Mouse (Mus musculus): Measurements from ENCODE around the gene Snrnp25. TPM values are rescaled to one million over a fixed set of nuclear protein-coding genes. Genes with fewer than 3 reads are reported as not detected.

Snrnp25 gene
- polyA plus RNA-seq, 1 experiment from 2014 or later: 108 TPM

DNA sequence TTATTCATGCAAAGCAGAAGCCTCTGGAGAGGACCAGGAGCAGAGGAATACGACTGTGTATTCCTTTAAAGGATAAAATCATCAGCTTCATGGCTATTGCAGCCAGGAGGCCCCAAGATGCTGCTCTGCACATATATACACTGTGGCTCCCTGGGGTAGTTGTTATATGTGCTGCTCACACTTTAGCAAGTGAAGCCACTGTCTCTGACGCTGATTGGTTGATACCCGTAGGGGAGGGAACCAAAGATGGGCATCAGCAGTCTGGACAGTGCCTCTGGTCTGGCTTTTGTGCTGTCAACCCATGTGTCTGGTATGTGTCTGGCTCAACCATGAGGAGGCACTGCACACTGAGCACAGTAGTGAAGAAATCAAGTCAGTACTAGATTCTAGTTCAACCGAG is 38.5 kb upstream of the Snrnp25 start:
- Histone ChIP-seq H3K4me2 (ENCODE audit: low read depth, severe bottlenecking) (no peak overlapping the region), H3K27ac (replicated peaks; ENCODE audit: low read depth, low read length) (no peak overlapping the region), H3K27me3 (ENCODE audit: control insufficient read depth, insufficient read depth, low read length) (no peaks in the 10 kb centered on the region), H3K9ac (ENCODE audit: low read length) (no peak overlapping the region), H3K4me1 (ENCODE audit: control insufficient read depth, insufficient read depth, low read length) (no peaks in the 10 kb centered on the region), H3K36me3 (ENCODE audit: control insufficient read depth, insufficient read depth, low read length) (no peaks in the 10 kb centered on the region), H3K9me3 (ENCODE audit: control insufficient read depth, low read length) (no peaks in the 10 kb centered on the region), H3K4me3 (ENCODE audit: low read depth, low read length) (no peak overlapping the region)
- no peak for ATAC-seq (ENCODE audit: insufficient number of reproducible peaks, low FRiP score, low TSS enrichment, low read depth)
- DNase-seq (ENCODE audit: low spot score): no peak
- WGBS: 73% methylated on average over 4 of the region's 4 CpGs

DNA sequence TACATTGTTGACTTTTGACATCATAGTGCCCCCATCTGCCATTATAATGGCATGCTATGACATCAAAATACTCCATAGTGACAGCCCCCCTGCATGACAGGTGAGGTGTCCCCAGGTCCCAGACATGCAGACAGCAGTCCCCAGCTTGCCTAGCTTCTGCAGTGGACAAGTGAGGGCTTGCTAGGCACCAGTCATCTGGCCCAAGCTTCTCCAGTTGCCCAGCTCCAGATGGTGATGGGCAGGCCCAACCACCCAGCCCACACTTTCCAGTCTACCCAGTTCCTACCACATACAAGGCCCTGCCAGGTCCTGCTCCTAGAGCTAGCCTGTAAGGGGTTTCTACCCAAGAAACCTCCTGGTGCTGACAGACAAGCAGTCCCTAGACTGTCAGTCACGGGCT is 26.7 kb upstream of the Snrnp25 start:
- DNase-seq (ENCODE audit: low spot score): no peak
- no peaks in the 10 kb centered on the region for H3K9me3 ChIP-seq (ENCODE audit: control insufficient read depth, low read length)
- no peaks in the 10 kb centered on the region for H3K4me1 ChIP-seq (ENCODE audit: control insufficient read depth, insufficient read depth, low read length)
- no peak for ATAC-seq (ENCODE audit: insufficient number of reproducible peaks, low FRiP score, low TSS enrichment, low read depth)
- WGBS: 90% methylated on average over 1 of the region's 1 CpGs
- no peak overlapping the region for H3K4me2 ChIP-seq (ENCODE audit: low read depth, severe bottlenecking)
- H3K9ac ChIP-seq (ENCODE audit: low read length): no peak overlapping the region
- H3K36me3 ChIP-seq (ENCODE audit: control insufficient read depth, insufficient read depth, low read length): no peaks in the 10 kb centered on the region
- H3K27me3 ChIP-seq (ENCODE audit: control insufficient read depth, insufficient read depth, low read length): no peaks in the 10 kb centered on the region
- no peak overlapping the region for H3K27ac ChIP-seq (replicated peaks; ENCODE audit: low read depth, low read length)
- no peak overlapping the region for H3K4me3 ChIP-seq (ENCODE audit: low read depth, low read length)

DNA sequence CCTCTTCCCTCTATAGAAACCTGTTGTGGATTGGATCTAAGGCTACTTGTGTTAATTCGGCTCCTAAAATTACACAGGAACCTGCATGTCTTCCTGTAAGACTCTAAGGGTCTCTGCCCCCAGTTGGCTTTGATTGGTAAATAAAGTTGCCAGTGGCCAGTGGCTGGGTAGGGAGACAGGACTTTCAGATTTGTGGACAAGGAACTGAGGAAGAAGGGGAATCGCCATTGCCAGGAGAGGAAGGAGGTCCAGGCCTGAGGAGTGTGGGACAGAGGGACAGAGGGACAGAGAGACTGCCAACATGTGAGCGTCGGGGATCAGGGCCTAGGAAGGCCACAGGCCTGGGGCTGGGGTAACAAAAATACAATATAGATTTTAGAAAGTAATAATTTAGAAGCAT is 24.0 kb upstream of the Snrnp25 start:
- Histone ChIP-seq H3K4me1 (ENCODE audit: control insufficient read depth, insufficient read depth, low read length) (no peaks in the 10 kb centered on the region), H3K4me3 (ENCODE audit: low read depth, low read length) (no peak overlapping the region), H3K9me3 (ENCODE audit: control insufficient read depth, low read length) (no peaks in the 10 kb centered on the region), H3K27ac (replicated peaks; ENCODE audit: low read depth, low read length) (no peak overlapping the region), H3K4me2 (ENCODE audit: low read depth, severe bottlenecking) (no peak overlapping the region), H3K36me3 (ENCODE audit: control insufficient read depth, insufficient read depth, low read length) (no peaks in the 10 kb centered on the region), H3K27me3 (ENCODE audit: control insufficient read depth, insufficient read depth, low read length) (no peaks in the 10 kb centered on the region), H3K9ac (ENCODE audit: low read length) (no peak overlapping the region)
- no peak for DNase-seq (ENCODE audit: low spot score)
- ATAC-seq (ENCODE audit: insufficient number of reproducible peaks, low FRiP score, low TSS enrichment, low read depth): no peak
- 78% methylated on average over 4 of the region's 4 CpGs for WGBS

DNA sequence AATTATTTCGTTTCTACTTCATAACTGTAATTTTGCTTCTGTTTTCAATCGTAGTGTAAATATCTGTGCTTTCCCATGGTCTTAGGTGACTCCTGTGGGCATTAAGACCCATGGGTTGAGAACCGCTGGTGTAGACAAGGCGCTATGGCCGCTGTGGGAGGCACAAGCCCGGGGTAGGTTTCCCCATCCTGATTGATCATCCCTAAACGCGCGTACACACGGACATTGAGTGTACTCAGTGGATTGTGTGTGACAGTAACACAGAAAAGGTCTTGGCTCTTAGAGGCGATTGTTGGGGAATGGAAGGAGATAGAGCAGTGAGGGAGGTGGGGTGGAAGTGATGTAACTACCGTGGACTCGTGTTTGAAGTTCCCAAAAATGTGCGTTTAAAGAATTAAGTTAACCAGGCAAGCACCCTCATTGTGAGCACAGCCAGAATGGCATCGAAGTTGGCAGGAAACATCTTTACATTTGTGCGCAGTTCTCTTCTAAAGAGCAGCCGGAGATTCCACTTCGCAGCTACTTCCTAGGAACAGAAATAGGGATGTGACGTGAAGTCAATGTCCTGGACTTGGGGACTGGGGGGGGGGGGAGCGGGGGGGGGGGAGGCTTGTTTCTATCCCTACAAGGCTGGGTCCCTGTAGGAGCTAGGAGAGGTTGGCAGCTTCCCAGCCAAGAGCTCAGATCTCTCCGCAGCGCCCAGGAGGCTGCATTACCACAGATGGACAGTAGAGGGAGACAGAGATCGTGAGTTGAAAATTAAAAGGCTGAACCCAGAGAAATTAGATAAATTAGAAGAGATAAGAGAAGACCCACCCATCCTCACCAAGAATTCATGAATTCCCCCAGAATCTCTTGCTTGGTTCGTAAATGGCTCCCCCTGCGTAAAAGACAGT is 23.0 kb upstream of the Snrnp25 start:
- no peaks in the 10 kb centered on the region for H3K4me1 ChIP-seq (ENCODE audit: control insufficient read depth, insufficient read depth, low read length)
- H3K4me3 ChIP-seq (ENCODE audit: low read depth, low read length): no peak overlapping the region
- no peaks in the 10 kb centered on the region for H3K36me3 ChIP-seq (ENCODE audit: control insufficient read depth, insufficient read depth, low read length)
- no peak overlapping the region for H3K4me2 ChIP-seq (ENCODE audit: low read depth, severe bottlenecking)
- H3K9ac ChIP-seq (ENCODE audit: low read length): no peak overlapping the region
- peak; percentile 88 for DNase-seq (ENCODE audit: low spot score)
- no peaks in the 10 kb centered on the region for H3K27me3 ChIP-seq (ENCODE audit: control insufficient read depth, insufficient read depth, low read length)
- no peaks in the 10 kb centered on the region for H3K9me3 ChIP-seq (ENCODE audit: control insufficient read depth, low read length)
- H3K27ac ChIP-seq (replicated peaks; ENCODE audit: low read depth, low read length): no peak overlapping the region
- 48% methylated on average over 24 of the region's 25 CpGs for WGBS
- no peak for ATAC-seq (ENCODE audit: insufficient number of reproducible peaks, low FRiP score, low TSS enrichment, low read depth)

DNA sequence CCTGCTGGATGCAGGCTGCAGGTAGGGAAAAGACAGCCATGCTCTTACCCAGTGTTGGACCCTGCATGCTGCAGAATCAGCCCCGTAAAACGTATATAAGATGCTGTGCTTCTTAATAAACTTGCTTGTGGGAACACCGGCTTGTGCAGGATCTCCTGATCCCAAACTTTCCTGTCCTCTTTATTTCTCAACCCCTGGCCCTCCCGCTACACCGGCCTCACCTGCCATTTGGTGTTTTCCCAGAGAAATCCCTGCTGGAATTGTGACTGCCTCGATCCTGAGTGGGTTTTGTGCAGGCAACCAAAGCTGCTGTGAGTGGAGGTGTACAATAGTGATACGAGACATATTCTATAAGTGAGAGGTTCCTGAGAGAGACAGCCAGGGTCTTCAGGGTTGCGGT is 20.7 kb upstream of the Snrnp25 start:
- no peak for ATAC-seq (ENCODE audit: insufficient number of reproducible peaks, low FRiP score, low TSS enrichment, low read depth)
- Histone ChIP-seq H3K4me1 (ENCODE audit: control insufficient read depth, insufficient read depth, low read length) (no peaks in the 10 kb centered on the region), H3K27ac (replicated peaks; ENCODE audit: low read depth, low read length) (no peak overlapping the region), H3K9me3 (ENCODE audit: control insufficient read depth, low read length) (no peaks in the 10 kb centered on the region), H3K36me3 (ENCODE audit: control insufficient read depth, insufficient read depth, low read length) (no peaks in the 10 kb centered on the region), H3K4me3 (ENCODE audit: low read depth, low read length) (no peak overlapping the region), H3K9ac (ENCODE audit: low read length) (no peak overlapping the region), H3K27me3 (ENCODE audit: control insufficient read depth, insufficient read depth, low read length) (no peaks in the 10 kb centered on the region), H3K4me2 (ENCODE audit: low read depth, severe bottlenecking) (no peak overlapping the region)
- 88% methylated on average over 8 of the region's 8 CpGs for WGBS
- no peak for DNase-seq (ENCODE audit: low spot score)

DNA sequence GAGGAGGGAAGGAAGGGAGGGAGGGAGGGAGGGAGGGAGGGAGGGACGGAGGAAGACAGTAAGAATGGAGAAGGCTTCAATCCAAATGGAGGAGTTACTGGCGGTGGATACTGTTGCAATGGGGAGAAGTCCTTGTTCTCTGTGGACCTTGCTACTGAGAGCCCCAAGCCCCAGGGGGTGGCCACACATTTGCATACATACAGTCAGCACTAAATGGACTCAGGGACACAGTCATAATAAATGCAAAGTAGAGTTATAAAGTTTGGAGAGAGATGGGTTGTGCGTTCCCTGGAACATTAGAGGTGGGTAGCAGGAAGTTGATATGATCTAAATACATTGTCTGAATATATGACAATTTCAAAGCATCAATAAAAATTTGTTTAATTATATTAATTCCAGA is 19.2 kb upstream of the Snrnp25 start:
- no peak overlapping the region for H3K27ac ChIP-seq (replicated peaks; ENCODE audit: low read depth, low read length)
- H3K9ac ChIP-seq (ENCODE audit: low read length): no peak overlapping the region
- H3K4me1 ChIP-seq (ENCODE audit: control insufficient read depth, insufficient read depth, low read length): no peaks in the 10 kb centered on the region
- ATAC-seq (ENCODE audit: insufficient number of reproducible peaks, low FRiP score, low TSS enrichment, low read depth) (no peak), DNase-seq (ENCODE audit: low spot score) (no peak)
- WGBS: 87% methylated on average over 3 of the region's 3 CpGs
- H3K4me3 ChIP-seq (ENCODE audit: low read depth, low read length): no peak overlapping the region
- no peaks in the 10 kb centered on the region for H3K27me3 ChIP-seq (ENCODE audit: control insufficient read depth, insufficient read depth, low read length)
- H3K9me3 ChIP-seq (ENCODE audit: control insufficient read depth, low read length): no peaks in the 10 kb centered on the region
- no peak overlapping the region for H3K4me2 ChIP-seq (ENCODE audit: low read depth, severe bottlenecking)
- H3K36me3 ChIP-seq (ENCODE audit: control insufficient read depth, insufficient read depth, low read length): no peaks in the 10 kb centered on the region

DNA sequence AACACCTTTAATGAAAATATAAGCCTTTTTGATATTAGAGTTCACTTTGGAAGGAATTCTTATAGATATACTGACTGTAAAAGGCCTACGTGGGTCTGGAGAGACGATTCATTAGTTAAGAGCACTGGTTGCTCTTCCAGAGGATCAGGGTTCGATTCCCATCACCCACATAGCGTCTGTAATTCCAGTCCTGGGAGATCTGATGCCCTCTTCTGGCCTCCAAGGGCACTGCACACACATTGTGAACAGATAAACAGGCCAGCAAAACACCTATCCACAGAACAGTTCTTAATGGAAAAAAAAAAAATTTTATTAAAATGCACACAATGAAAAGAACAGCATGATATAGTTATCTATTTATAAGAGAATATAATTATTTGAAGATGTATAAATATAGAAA is 18.0 kb upstream of the Snrnp25 start:
- no peak for ATAC-seq (ENCODE audit: insufficient number of reproducible peaks, low FRiP score, low TSS enrichment, low read depth)
- 91% methylated on average over 4 of the region's 4 CpGs for WGBS
- H3K4me3 ChIP-seq (ENCODE audit: low read depth, low read length): no peak overlapping the region

DNA sequence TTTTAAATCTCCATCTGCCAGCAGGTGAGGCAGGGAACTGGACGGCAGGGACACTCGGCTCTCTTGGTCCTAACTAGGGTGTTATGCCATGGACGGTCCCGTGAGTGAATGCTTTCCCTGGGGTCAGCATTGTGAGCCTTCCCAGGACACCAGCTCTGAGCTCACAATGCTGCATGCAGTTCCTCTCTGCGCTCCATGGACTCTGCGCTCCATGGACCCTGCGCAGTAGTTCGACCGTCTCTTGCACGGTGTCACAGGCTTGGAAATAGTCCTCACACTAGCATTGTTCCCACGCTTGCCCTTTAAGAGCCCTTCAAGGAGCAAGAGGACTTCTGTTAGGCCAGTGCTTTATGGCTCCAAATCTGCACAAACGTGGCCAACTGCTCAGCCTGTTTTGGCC is 16.3 kb upstream of the Snrnp25 start:
- Histone ChIP-seq H3K4me3 (ENCODE audit: low read depth, low read length) (no peak overlapping the region), H3K27ac (replicated peaks; ENCODE audit: low read depth, low read length) (no peak overlapping the region), H3K4me2 (ENCODE audit: low read depth, severe bottlenecking) (no peak overlapping the region), H3K9ac (ENCODE audit: low read length) (no peak overlapping the region), H3K4me1 (ENCODE audit: control insufficient read depth, insufficient read depth, low read length) (no peaks in the 10 kb centered on the region), H3K36me3 (ENCODE audit: control insufficient read depth, insufficient read depth, low read length) (no peaks in the 10 kb centered on the region), H3K9me3 (ENCODE audit: control insufficient read depth, low read length) (no peaks in the 10 kb centered on the region), H3K27me3 (ENCODE audit: control insufficient read depth, insufficient read depth, low read length) (no peaks in the 10 kb centered on the region)
- ATAC-seq (ENCODE audit: insufficient number of reproducible peaks, low FRiP score, low TSS enrichment, low read depth) (no peak), DNase-seq (ENCODE audit: low spot score) (no peak)
- WGBS: 84% methylated on average over 12 of the region's 12 CpGs

More for the DNA sequence above, 18.0 kb upstream of the Snrnp25 start:
- Histone ChIP-seq H3K4me2 (ENCODE audit: low read depth, severe bottlenecking) (no peak overlapping the region), H3K27ac (replicated peaks; ENCODE audit: low read depth, low read length) (no peak overlapping the region), H3K9ac (ENCODE audit: low read length) (no peak overlapping the region), H3K36me3 (ENCODE audit: control insufficient read depth, insufficient read depth, low read length) (no peaks in the 10 kb centered on the region), H3K9me3 (ENCODE audit: control insufficient read depth, low read length) (no peaks in the 10 kb centered on the region), H3K4me1 (ENCODE audit: control insufficient read depth, insufficient read depth, low read length) (no peaks in the 10 kb centered on the region), H3K27me3 (ENCODE audit: control insufficient read depth, insufficient read depth, low read length) (no peaks in the 10 kb centered on the region)
- DNase-seq (ENCODE audit: low spot score): no peak

DNA sequence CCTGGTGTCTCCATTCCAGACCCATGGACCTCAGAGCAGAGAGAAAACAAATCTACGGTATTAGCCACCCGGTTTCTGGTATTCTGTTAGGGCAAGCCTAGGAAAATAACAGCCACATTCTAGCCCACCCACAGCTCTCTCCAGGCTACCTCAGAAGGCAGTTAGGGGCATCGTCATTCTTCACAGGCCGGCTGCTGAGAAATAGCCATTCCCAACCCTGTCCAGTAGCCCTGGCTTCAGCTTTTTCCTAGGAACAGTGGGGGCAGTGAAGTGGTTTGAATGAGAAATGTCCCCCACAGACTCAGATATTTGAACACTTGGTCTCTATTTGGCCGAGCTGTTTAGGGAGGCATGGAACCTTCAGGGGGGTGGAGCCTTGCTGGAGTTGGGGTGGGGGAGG is 15.8 kb upstream of the Snrnp25 start:
- DNase-seq (ENCODE audit: low spot score) (no peak), ATAC-seq (ENCODE audit: insufficient number of reproducible peaks, low FRiP score, low TSS enrichment, low read depth) (no peak)
- Histone ChIP-seq H3K4me3 (ENCODE audit: low read depth, low read length) (no peak overlapping the region), H3K9me3 (ENCODE audit: control insufficient read depth, low read length) (no peaks in the 10 kb centered on the region), H3K27ac (replicated peaks; ENCODE audit: low read depth, low read length) (no peak overlapping the region), H3K4me1 (ENCODE audit: control insufficient read depth, insufficient read depth, low read length) (no peaks in the 10 kb centered on the region), H3K27me3 (ENCODE audit: control insufficient read depth, insufficient read depth, low read length) (no peaks in the 10 kb centered on the region), H3K9ac (ENCODE audit: low read length) (no peak overlapping the region), H3K36me3 (ENCODE audit: control insufficient read depth, insufficient read depth, low read length) (no peaks in the 10 kb centered on the region), H3K4me2 (ENCODE audit: low read depth, severe bottlenecking) (no peak overlapping the region)
- 59% methylated on average over 5 of the region's 5 CpGs for WGBS
